Mouse (Mus musculus) layer of hippocampus, adult 11-12 months (tissue): ENCODE data around the gene Sirpb1b.
"Not testable (repeated sequence)": the region's sequence is repeated elsewhere in the genome, so short reads cannot be mapped to it uniquely, and the experiment has no call there.

Experiments
- DNase-seq: peaks from one replicate; pipeline ENCODE4 v3.0.0; 2022; ENCODE audit warnings: low spot score

Sirpb1b gene

GRCm38 (mm10) chr3:15574887-15575286 lies at the start of gene Sirpb1b:
Sirpb1b (minus strand) TSS chr3:15575065.
- DNase-seq = not testable (repeated sequence)

GRCm38 (mm10) chr3:15590377-15591117 lies 15.7 kb upstream of the Sirpb1b start:
- not testable (repeated sequence) for DNase-seq

- DNase-seq = not testable (repeated sequence)
These were observed 11.8 kb upstream of the Sirpb1b start for GRCm38 (mm10) chr3:15586665-15587064.

- DNase-seq = no peak
These were observed 8.6 kb upstream of the Sirpb1b start for GRCm38 (mm10) chr3:15583452-15583851.

- DNase-seq = not testable (repeated sequence)
These were observed 8.1 kb upstream of the Sirpb1b start for GRCm38 (mm10) chr3:15582948-15583347.

GRCm38 (mm10) chr3:15576466-15576865 lies 1.6 kb upstream of the Sirpb1b start:
- not testable (repeated sequence) for DNase-seq

GRCm38 (mm10) chr3:15528589-15528988 lies 46.3 kb downstream of the Sirpb1b start:
- DNase-seq = no peak

GRCm38 (mm10) chr3:15513608-15514007 lies 61.3 kb downstream of the Sirpb1b start:
- DNase-seq = not testable (repeated sequence)

GRCm38 (mm10) chr3:15507792-15508321 lies 67.0 kb downstream of the Sirpb1b start:
- DNase-seq = not testable (repeated sequence)

- not testable (repeated sequence) for DNase-seq
These were observed 100.0 kb downstream of the Sirpb1b start for GRCm38 (mm10) chr3:15474831-15475230.

GRCm38 (mm10) chr3:15470158-15470557 lies 104.7 kb downstream of the Sirpb1b start:
- not testable (repeated sequence) for DNase-seq
